Mouse (Mus musculus) left cerebral cortex, postnatal 14 days (tissue): ENCODE measurements around the gene Cep57l1. TPM values are rescaled to one million over a fixed set of nuclear protein-coding genes. Genes with fewer than 3 reads are reported as not detected.
A peak's percentile ranks its signal among the peaks of the same experiment; 100 is the strongest.

Experiments
- DNase-seq, 2 experiments: peaks; one replicate each; pipeline ENCODE4 v3.0.0; 2021 to 2022; ENCODE audit warnings: low spot score in 2 of 2, mixed read lengths in 1 of 2
- intact Hi-C: fragments of 180-260 bp; cut with DNase I; formaldehyde crosslinking; loops from one replicate; pipeline ENCODE4 v1.15.1; 2025
- microRNA-seq, 2 experiments: library from miRNA; unstranded; fragments of <30 nt; microRNA quantifications; one replicate each; pipeline ENCODE4 v1.2.0; 2022
- total RNA-seq, 2 experiments: library from RNA; stranded (reverse); gene quantifications; 2 replicates each; pipeline ENCODE4 v1.2.3; 2021

Cep57l1 gene
- total RNA-seq, 2 experiments from 2014 or later = 6.6 to 8.6 TPM

- intact Hi-C loops = loop anchor here (2.0 to 10.0 kb wide), 2 partner anchors 605 to 685 kb away; no protein-coding TSS in a partner anchor
Observed at GRCm38 (mm10) chr10:41689941-41690887, 119.5 kb downstream of the Cep57l1 start.

GRCm38 (mm10) chr10:41684548-41684996 is 125.1 kb downstream of the Cep57l1 start:
- intact Hi-C loops = loop anchor here (10.0 kb wide), 1 partner anchor 680 kb away; no protein-coding TSS in a partner anchor
- DNase-seq = no peak

More at GRCm38 (mm10) chr10:41689941-41690887, 119.5 kb downstream of the Cep57l1 start:
- DNase-seq = peak; percentile 35 to 70

DNA sequence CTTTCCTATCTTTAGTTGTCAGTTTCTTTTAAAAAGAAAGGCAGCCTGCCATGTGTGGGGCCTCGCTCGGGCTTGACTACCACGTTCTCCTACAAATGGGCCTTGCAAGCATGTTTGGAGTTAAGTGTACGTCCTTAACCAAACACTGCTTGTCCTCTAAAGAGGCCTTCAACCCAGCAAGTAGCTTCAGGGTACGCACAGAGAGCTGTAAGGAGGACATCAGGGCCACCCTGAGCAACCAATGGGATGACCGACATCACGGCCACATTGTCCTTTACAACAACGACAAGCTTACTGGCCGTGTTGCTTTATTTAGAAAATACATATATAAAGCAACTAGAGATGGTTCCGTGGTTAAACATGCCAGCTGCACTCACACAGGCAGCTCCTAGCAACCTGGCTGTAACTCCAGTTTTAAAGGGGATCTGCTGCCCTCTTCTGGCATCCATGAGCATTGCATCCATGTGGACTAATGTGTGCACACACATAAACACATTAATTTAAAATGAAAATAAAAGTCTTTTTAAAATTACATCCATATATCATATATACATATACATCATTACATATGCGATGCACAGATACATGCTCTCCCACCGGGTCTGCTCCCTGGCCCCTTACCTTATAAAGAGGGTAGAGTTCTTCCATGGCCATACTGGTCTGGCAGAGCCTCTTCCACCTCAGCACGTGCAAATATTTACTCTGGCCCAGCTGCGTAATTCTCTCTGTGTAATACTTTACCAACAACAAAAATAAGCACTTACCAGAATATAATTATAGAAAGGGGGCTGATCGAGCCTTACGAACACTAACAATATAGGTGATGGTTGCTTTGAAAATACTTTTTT is 126.9 kb downstream of the Cep57l1 start:
- intact Hi-C loops = loop anchor here (1.0 to 10.0 kb wide), 2 partner anchors 164 to 678 kb away; no protein-coding TSS in a partner anchor
- peak; percentile 93 for DNase-seq

DNA sequence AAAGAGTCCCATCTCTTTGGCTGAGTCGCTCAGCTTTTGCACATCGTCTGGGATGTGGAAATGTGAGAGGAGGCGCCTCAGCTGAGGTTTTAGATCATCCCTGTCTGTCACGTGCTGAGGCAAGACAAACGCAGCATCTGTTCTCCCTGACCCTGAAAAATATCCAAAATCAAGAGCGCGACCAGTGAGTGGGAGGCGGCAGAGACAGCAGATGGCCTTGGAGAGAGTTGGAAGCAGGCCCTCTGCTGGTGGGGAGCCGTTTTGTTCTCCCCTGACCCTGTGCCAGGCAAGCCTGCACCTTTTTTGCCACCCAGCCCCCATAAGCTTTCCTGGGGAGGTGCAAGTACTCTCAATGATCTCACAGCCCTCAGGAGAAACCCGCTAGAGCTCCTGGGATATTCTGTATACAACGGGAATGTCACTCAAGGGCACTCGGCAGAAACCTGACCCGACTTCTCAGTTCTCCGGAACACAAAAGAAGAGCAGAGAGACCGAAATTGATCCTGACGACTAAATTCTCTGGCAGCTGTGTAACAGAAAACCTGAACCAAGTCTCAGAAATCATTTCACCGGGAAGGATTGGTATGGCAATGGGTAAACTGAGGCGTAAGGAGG is 130.8 kb downstream of the Cep57l1 start:
- peak; percentile 64 to 81 for DNase-seq
- intact Hi-C loops = no loop called here

DNA sequence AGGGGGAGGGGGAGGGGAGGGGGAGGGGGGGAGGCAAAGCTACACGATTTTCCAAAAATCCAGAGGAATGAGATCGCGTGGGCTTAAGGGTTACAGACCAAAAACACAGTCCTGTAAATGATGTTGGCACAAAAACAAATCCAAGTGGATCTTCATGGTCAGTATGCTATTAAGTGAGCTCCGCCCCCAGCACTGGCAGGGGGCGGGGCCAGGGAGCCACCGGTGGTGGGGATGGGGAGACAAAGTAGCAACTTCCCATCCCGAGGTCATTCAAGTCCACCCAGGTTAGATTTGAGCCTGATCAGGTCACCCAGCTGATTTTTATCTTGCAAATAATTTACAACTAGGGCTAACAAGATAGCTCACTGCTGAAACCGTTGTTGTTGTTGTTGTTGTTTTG is 132.3 kb downstream of the Cep57l1 start:
- no peak for DNase-seq
- intact Hi-C loops = no loop called here

- DNase-seq = no peak
- intact Hi-C loops = no loop called here
Observed at GRCm38 (mm10) chr10:41676661-41677061, 133.0 kb downstream of the Cep57l1 start.

DNA sequence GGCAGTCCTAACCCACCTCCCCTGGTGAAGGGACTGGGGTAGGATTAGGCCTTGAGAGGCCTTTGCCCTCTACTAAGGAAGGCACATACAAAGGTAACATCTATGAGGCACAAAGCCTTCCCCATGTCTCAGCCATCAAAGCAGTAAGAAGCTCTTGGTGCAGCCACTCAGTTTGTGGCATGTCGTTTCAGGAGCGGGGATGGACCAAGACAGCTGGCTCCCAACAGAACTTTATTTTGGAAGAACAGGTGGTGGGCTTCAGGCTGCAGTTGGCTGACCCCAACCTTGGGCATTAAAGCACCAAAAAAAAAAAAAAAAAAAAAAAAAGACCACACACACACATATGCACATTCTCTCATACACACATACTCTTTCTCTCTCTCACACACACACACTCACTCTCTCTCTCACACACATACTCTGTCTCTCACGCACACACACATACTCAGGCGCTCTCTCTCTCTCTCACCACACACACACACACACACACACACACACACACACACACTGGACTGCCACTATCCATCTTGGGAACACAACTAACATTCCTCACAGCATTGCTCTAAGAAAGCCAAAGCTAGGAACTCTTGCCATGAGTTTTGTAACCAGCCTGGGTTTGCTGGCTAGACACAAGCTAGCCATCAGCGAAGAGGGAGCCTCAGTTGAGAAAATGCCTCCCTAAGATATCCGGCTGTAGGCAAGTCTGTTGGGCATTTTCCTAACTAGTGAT is 133.7 kb downstream of the Cep57l1 start:
- DNase-seq = no peak
- intact Hi-C loops = no loop called here

GRCm38 (mm10) chr10:41675243-41675642 is 134.4 kb downstream of the Cep57l1 start:
- no peak for DNase-seq
- intact Hi-C loops = no loop called here

- intact Hi-C loops = no loop called here
- DNase-seq = no peak
Observed at GRCm38 (mm10) chr10:41674362-41674761, 135.3 kb downstream of the Cep57l1 start.

DNA sequence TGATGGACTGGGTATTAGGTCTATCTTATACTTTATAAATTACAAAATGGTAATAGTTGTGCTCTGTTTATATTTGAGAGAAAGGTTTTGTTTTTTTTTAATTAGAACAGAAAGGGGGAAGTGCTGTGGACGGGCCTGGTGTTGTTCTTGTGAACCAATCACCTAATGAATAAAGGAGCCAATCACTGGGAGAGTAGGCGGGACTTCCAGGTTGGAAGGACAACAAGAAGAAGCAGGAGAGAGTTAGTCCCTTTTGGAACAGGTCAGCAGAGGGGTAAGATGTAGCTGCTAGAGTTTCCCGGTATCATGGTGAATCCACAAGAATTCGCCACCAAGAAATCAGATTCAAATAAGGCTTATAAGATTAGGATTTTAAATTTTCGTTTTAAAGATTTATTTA is 139.5 kb downstream of the Cep57l1 start:
- intact Hi-C loops = no loop called here
- no peak for DNase-seq

Small RNAs within 50 kb of the gene (microRNA-seq; reads per million reads assigned to microRNA genes)
- 0 reads per million in 2 experiments for gene Mir3473b

Other genes starting within 250 kb of the Cep57l1 start
- gene Ccdc162, start 93.2 kb downstream of the Cep57l1 start, total RNA-seq = 1 to 10 TPM; 1.2 to 1.3 TPM
- 10 to 100 TPM; 39.3 to 52.8 TPM for gene Sesn1, start 64 bp upstream of the Cep57l1 start, total RNA-seq
- gene Armc2, start 208.6 kb upstream of the Cep57l1 start, total RNA-seq = 10 to 100 TPM; 14.2 to 18.0 TPM